Mouse (Mus musculus): ENCODE results near the gene Ccnc.
"Not testable (repeated sequence)": the region's sequence is repeated elsewhere in the genome, so short reads cannot be mapped to it uniquely, and the experiment has no call there.

The Ccnc gene

DNA sequence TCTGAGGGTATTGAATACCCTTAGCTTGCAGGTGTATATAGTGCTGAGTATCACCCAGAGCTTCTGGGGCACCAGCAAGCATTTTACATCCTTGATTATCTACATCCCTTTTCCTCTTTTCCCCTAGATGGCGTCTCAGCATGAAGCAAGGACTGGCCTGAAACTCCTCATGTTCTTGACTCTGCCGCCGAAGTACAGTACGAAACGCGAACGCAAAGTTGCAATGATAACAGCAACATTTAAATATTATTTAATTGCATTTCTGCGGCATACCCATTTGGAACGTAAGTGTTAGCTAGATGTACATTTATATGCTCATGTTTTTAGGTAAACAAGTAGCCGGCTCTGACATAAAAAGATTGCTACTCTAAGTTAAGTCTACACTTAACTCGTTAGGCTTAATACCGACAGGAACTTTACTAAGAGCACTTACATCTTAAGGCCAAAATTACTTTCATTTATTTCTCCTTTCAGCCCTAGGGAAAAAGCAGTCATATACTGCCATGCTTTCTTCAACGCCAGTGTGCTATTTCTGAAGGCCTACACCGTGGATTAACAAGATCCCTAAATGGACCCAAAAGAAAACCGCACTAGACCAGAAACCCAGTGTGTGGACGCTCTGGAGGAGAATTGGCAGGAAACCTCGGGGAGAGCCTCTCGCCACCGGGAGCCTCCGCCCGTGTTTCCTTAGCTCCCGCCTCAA, 438 bp upstream of the Ccnc start:
- peak; percentile 47 for DNase-seq (ENCODE audit: low read depth, low spot score)

DNA sequence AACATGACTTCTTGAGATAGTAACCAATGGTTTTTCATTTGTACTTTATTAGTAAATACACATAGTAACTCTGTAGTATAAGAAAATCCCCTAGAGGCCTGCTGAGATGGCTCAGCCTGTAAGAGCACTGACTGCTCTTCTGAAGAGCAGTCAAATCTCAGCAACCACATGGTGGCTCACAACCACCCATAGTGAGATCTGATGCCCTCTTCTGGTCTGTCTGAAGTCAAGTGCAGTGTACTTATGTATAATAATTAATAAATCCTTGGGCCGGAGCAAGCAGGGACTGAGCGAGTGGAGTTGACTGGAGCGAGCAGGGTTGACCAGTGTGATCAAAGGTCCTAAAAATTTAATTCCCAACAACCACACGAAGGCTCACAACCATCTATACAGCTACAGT, 11.7 kb downstream of the Ccnc start:
- DNase-seq (ENCODE audit: low read depth, low spot score) = no peak

DNA sequence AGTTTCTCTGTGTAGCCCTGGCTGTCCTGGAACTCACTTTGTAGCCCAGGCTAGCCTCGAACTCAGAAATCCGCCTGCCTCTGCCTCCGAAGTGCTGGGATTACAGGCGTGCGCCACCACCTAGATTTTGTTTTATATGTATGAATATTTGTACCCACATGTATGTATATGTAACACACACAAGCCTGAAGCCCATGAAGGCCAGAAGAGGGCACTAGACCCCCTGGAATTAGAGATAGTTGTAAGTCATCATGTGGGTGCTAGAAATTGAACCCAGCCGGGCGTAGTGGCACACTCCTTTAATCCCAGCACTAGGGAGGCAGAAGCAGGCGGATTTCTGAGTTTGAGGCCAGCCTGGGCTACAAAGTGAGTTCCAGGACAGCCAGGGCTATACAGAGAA, 16.6 kb downstream of the Ccnc start:
- not testable (repeated sequence) for DNase-seq (ENCODE audit: low read depth, low spot score)

DNA sequence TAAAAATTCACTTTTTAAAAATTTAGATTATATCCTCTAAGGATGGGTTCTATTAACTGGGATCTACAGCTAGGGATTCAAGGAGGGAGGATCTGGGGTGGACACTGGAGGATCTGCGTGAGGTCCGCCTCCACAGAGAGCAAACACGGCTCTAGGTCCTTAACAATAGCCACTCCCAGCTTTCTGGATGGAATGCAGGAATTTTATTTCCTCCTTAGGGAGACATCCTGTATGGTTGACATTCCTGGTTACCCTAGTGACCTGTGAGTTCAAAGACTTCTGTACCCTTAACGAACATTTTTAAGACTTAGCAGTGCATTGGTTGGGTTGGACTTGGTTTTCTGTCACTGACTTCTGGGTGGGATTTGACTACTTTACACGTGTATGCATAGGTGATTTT, 18.2 kb downstream of the Ccnc start:
- DNase-seq (ENCODE audit: low read depth, low spot score) = no peak

DNA sequence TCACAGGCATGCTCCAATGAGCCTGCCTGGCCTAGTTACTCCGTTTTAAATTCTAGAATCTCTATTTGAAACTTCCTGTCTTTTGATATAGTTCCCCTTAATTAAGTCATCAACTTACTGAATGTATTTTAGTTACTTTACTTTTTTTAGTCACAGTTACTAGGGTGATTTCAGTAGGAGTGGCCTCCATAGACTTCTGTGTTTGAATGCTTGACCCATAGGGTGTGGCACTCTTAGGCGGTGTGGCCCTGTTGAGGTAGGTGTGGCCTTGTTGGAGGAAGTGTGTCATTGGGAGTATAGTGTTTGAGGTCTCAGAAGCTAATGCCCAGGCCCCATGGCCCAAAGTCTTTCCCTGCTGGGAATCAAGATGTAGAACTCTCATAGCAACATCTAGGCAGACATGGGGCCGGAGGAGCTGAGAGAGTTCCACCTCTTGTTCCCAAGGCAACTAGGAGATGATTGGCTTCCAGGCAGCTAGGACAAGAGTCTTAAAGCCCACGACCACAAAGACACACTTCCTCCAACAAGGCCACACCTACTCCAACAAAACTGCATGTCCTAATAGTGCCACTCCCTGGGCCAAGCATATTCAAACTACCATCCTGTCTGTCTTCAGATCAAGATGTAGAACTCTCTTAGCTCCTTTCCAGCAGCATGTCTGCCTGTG, 27.8 kb downstream of the Ccnc start:
- DNase-seq (ENCODE audit: low read depth, low spot score) = no peak

DNA sequence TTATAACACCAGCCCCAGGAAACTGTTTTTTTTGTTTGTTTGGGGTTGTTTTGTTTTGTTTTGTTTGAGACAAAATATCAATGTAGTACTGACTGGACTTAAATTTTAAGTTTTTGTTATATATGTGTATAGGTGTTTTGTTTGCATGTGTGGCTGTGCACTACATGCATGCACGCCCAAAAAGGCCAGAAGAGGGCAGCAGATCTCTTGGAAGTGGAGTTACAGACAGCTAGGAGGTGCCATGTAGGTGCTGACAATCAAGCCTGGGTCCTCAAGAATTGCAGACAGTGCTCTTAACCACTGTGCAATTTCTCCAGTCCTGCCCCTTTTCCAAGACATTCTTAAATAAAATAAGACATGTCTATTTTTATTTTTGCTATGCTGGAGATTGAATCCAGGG, 31.4 kb downstream of the Ccnc start:
- DNase-seq (ENCODE audit: low read depth, low spot score) = no peak

DNA sequence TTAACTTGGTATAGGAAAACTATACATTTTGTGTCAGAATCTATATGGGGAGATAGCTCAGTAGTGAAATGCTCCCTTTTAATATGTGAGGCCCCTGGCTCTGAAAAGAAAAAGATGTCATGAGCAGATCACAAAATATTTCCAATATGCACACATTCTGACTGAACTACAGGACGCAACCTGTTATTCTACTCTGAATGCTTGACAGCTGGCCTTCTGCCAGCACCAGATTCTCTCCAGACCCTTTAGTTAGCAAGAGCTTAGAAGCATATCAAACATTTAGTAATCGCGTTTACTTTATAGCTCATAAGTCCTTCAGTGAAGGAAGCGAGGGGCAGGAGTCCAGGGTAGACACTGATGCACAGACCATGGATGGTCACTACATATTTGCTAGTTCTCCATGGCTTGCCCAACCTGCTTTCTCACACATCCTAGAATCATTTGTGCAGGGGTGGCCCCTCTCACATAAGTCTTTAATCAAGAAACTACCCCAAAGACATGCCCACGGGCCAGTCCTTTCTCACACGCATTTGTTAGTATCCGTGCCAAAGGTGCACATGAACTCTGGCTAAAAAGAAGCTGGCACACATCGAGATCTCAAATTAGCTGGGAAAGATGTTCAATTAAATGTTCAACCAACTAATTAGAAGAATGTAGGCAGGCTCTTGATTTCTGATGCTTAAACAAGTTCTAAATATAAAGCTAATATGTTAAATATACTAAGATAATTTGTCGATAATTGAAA, 34.1 kb downstream of the Ccnc start:
- no peak for DNase-seq (ENCODE audit: low read depth, low spot score)

DNA sequence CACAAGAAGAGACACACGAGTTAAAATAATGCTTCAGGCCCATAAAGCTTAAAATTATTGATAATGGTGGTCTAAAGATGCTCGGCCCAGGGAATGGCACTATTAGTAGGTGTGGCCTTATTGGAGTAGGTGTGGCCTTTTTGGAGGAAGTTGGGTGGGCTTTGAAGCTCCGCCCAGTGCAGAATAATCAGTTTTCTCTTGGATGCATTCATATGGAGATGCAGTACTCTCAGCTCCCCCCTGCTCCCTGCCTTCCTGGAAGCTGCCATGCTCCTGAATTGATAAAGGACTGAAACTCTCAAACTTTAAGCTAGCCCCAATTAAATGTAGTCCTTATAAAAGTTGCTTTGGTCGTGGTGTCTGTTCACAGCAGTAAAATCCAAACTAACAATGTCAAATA, 36.3 kb downstream of the Ccnc start:
- no peak for DNase-seq (ENCODE audit: low read depth, low spot score)

DNA sequence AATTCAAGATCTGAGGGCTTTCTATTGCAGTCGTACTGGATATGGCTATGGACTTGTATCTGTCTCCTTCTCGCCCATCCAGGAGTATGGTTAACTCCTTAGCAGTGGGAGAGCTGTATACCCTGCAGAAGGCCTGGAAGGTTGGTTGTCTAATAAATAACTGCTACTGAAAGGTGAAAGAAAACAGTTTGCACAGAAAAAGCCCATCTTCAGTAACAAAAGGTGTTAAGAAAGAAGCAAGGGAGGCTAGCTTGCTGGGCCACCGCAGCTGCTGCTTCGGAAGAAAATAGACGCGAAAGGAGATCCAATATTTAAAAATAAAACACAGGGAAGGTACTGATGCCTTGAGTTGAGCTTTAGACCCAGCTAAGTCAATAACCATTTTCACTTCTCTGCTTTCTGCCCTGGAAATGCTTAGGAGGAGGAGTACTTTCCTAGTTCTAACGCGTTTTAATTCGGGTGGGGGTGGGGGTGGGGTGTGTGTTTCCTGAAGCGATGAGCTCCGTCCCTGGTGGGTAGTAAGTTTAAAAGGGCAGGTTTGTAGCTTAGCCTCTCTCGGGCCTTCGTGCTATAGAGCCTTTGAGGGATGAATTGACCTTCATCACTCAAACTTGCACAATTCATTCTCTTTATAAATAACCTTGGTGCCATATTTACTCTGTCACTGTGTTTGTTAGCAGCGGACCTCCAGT, 38.8 kb downstream of the Ccnc start:
- no peak for DNase-seq (ENCODE audit: low read depth, low spot score)

DNA sequence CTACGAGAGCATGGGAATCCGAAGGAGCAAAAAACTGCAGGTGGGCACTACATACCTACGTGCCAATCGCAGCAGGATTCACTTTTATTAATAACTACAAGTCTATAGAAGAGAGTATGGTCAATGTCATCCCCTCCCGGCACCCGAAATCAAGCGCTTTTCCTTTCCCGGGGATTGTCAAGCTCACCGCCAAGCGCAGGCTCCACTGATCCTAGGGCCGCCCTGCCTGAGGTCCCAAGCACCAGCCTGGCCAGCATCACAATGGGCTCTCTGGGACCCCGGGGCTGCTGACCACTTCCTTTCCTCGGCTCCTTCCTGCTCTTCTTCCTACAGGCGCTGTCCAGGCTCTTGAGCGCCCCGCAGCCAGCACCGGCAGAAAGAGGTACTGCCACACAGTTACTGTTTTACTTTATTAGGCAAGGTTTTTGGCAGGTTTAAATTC, 39.4 kb downstream of the Ccnc start, which contains the start of the genes Usp45 and Tstd3:
TSS of gene Usp45 (plus strand) at position 294 of the 442 bp plus-strand sequence.
TSS of gene Tstd3 (minus strand) at position 350 of the 442 bp plus-strand sequence.
- DNase-seq (ENCODE audit: low read depth, low spot score) = no peak

DNA sequence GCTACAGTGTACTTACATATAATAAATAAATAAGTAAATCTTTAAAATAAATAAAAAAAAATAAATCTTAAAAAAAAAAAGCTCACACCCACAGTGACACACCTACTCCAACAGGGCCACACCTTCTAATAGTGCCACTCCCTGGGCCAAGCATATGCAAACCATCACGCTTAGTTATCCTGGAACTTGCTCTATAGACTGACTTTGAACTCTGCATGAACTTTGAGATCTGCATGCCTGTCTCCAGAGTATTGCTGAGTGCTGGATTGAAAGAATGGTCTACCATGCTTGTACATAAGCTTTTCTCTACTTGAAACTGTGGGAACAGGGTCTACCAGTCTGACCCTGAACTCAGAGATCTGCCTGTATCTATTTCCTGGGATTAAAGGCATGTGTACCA, 43.6 kb downstream of the Ccnc start:
- no peak for DNase-seq (ENCODE audit: low read depth, low spot score)

DNA sequence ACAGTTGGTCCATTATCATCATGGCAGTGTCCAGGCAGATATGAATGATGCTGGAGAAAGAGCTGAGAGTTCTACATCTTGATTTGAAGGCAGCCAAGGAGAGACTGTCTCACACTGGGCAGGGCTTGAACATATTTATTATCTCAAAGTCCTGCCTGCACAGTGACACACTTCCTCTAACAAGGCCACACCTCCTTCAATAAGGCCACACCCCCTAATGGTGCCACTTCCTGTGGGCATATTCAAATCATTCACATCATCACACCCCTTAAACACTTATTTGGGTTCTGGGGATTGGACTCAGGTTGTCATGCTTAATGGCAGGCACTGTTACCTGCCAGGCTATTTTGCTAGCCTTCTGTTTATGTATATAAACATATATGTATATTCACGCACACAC, 44.8 kb downstream of the Ccnc start:
- DNase-seq (ENCODE audit: low read depth, low spot score) = no peak

DNA sequence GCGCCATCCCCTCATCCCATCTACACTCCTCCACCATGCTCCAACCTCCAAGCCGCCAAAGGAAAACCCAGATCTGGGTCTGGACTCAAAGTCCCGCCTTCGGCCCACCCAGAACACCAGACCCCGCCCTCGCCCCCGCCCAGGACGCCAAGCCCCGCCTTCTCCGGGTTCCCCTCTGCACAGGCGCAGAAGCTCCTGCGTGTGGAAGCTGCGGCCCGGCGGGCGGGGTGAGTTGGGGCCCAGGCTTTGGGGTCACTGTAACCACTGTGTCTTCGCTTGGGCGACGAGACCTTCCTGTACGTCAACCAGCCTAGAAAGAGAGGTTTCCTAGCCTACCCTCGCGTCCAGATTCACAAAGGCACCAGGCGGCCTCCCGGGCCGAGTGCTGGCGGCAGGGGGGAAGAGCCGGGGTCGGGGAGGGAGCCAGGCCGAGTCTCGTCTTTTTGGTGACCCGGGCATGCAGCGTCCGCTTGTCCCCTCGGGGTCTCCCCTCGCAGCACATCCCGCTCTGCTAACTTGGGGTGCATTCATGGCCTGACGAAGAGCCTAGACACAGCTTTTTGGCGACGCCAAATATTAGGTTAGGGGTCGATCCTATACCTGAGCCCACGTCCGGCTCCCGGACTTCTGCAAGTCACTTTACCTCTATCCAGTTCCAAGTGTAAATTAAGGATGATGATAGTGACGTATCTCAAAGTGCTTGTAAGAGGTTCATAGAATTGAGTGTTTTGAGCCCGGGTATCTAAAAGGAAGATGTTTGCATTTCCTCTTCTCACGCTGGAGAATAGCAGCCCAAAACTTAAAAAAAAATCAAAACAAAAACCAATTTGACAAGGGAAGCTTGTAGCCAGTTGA, 48.8 kb downstream of the Ccnc start:
- peak; percentile 78 for DNase-seq (ENCODE audit: low read depth, low spot score)

DNA sequence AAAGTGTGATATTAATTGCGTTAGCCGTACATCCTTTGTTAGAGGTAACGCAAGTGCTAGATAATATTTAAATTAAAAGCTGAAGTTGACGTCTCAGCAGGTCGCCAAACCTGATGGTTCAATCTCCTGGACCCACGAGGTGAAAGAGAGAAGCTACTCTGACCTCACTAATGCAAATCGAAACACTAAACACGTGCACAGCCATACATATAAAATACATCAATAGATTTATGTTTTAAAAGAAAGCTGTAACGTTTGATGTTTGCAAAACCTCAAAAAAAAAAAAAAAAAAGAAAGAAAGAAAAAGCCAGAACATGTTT, 49.4 kb downstream of the Ccnc start:
- DNase-seq (ENCODE audit: low read depth, low spot score) = no peak

DNA sequence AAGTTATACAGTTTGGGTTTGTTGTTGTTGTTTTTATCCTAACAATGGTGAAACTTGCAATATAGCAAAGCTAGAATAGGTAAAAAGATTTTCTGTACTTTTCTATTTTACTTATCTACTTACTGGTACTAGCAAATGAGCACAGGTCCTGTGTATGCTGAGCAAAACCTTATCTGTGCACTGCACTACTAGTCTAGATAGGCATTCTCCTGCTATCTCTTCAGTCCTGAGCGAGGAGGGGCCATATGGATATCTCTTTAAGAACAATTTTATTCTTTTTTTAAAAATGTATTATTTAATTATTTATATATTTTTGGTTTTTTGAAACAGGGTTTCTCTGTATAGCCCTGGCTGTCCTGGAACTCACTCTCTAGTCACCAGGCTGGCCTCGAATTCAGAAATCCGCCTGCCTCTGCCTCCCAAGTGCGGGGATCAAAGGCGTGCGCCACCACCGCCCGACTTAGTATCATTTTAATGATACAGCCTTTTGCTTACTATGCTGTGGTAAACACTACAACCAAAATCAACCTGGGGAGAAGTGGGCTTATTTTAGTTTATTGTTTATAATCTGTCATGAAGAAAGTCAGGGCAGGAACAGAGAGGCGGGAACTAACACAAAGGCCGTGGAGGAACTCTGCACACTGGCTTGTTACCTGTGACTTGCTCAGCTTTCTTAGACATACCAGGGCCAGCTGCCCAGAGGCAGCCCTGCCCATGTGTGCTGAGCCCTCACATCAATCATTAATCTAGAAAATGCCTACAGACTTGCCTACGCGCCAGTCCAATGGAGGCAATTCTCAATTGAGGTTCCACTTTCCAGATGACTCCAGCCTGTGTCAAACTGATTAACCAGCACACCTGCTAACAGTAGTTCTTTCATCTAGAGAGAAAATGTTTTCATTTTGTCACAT, 53.6 kb downstream of the Ccnc start:
- no peak for DNase-seq (ENCODE audit: low read depth, low spot score)

DNA sequence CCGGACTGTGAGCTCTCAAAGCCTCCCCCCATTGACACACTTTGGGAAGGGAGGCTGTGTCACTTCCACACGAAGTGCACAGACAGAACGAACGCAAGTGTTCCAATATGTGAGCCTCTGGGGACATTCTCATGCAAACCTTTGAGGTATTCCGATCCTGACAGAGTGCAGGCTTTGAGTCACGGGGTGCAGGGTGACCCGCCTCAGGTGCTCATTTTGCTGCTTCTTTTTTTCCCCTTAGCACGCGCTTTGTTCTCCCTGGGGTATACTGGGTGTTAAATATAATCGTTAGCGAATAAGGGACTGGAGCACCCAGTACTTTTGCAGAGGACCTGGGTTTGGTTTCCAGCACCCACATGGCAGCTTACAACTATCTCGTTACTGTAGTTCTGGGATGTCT, 58.8 kb downstream of the Ccnc start:
- DNase-seq (ENCODE audit: low read depth, low spot score) = no peak

DNA sequence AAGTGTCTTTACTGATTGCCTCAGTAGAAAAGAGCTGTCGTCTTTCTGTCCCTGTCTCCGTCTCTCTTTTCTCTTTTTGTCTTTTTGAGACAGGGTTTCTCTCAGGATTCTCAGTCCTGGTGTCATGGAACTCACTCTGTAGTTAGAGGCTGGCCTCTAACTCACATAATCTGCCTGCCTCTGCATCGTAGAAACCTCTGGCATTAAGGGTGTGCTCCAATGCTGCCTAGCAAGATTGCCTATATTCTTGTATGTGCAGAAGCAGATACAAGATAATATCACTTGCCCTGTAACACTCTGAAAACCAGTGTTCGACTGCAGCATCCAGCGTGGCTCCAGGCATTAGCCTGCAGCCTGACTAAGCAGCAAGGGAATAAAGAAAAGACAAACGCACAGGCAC, 61.4 kb downstream of the Ccnc start:
- DNase-seq (ENCODE audit: low read depth, low spot score) = no peak

DNA sequence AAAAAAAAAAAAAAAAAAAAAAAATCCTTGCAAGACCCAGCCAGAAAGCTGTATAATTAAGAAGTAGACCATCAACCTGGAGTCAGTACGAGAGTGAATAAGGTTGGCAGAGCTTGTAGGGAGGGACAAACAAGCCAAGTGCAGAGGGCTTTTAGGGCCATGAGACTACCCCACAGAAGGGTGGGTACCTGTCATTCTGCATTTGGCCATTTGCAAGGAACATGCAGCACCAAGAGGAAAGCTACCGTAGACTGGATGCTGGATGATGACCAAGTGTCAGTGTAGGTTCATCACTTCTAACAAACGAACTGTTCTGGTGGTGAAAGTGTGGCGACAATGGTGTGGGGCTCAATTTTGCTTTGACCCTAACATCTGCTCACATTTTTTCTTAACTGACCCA, 62.3 kb downstream of the Ccnc start:
- DNase-seq (ENCODE audit: low read depth, low spot score) = no peak

DNA sequence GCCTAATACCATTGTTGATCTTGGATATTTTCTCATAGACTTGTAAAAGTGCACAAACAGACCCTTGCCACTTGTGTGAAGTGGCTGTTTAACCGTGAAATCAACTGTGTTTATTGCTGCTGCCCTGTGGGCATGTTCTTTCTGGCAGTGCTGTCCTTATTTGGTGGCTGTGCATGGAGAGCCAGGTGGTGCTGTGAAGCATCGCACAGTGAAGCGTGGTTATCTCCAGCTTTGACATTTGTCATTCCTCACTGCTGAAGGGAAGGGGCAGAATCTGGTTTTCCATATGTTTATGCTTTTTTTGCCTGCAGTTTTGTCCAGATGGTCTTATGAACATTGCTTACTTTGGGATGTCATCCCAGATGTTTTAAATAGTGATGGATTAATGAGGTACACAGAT, 66.1 kb downstream of the Ccnc start:
- no peak for DNase-seq (ENCODE audit: low read depth, low spot score)

DNA sequence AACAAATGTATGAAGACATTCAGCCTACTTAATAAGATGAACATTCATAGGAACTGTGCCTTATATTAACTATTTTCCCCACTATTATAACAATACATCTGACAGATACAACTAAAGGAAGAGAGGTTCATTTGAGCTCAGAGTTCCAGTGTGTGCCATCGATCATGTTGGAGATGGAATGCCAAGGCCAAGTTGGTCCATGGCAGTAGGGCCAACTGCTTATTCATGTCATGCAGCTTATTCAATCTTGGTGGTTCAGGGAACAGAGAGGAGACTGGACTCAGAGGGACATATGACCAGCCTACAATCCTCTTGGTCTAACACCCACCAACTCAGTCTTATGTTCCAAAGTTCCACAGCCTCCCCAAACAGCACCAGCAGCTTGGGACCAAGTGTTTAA, 73.5 kb downstream of the Ccnc start:
- DNase-seq (ENCODE audit: low read depth, low spot score) = no peak
